Mouse (Mus musculus): ENCODE measurements around the gene Foxi2. TPM values are rescaled to one million over a fixed set of nuclear protein-coding genes. Genes with fewer than 3 reads are reported as not detected.

Foxi2 gene
- total RNA-seq (2014; rRNA removed) = 0.21 TPM in 1 of 2 replicates, not detected in the other
- polyA plus RNA-seq (2015; fragmentation: Nextera tagmentation; extraction: Ambion mirVana) = 0.06 TPM in 1 of 2 replicates, not detected in the other

DNA sequence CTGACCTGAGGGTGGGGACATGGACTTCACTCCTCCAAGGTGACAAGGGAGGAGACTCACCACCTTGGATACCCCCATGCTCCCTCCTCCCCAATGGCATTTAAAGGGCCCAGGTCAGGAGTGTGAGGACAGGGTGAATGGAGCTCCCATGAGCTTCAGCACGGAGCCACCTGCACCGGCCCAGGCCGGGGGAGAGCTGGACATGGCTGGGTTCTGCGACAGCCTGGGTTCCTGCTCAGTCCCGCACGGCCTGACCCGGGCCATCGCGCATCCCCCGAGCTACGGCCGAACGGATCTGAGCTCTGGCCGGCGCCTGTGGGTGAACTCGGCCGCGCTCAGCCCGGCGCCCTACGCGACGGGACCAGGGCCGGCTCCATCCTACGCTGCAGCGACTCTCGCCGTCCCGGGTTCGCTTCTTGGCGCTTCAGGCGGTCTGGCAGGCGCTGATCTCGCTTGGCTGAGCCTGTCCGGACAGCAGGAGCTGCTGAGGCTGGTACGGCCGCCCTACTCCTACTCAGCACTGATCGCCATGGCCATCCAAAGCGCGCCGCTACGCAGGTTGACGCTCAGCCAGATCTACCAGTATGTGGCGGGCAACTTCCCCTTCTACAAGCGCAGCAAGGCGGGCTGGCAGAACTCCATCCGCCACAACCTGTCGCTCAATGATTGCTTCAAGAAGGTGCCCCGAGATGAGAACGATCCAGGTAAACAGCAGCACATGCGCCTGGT, at the start of gene Foxi2:
TSS of gene Foxi2 (plus strand) at position 72 of the 729 bp plus-strand sequence.
- H3K36me3 ChIP-seq (ENCODE audit: insufficient read depth, low read length) = no peaks in the 10 kb centered on the region
- peaks cover 19% of the 10 kb centered on the region for H3K27me3 ChIP-seq (ENCODE audit: insufficient read depth, low read length)
- WGBS = 4% methylated on average over 51 of the region's 51 CpGs
- ATAC-seq (no peak), DNase-seq (ENCODE audit: low spot score) (peak; percentile 43)
- H3K4me3 ChIP-seq (ENCODE audit: low read length) = peak within 1 kb of the TSS; percentile 30
- TF ChIP-seq CTCF (IDR thresholded peaks at IDR 0.05; ENCODE audit: low read depth) = no peak
- H3K9ac ChIP-seq (replicated peaks; ENCODE audit: low read length) = no peak within 1 kb of the TSS; the same call in 1 of the 2 replicates
- no peaks in the 10 kb centered on the region for H3K9me3 ChIP-seq (ENCODE audit: low read length)
- H3K27ac ChIP-seq = no peak within 1 kb of the TSS
- peak within 1 kb of the TSS; percentile 59 for H3K4me2 ChIP-seq (ENCODE audit: low read depth, low read length)
- peaks cover 9% of the 10 kb centered on the region; the same call in 1 of the 2 replicates for H3K4me1 ChIP-seq (ENCODE audit: insufficient read depth, low read length)

DNA sequence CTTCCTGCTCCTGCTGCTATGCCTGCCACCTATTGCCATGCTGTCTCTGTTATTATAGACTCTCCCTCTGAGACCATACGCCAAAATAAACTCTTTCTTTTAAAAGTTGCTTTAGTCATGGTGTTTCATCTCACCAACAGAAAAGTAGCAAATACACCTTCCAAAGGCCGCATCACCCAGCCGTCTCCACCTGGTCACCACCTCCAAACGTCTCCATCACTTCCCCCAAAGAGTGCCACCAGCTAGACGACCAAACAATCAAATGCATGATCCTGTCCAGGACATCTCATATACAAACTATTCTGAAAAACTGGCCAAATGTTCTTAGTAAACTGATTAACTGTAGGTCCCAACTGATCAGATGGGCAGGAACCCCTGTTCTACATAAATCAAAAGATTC, 45.5 kb upstream of the Foxi2 start:
- Histone ChIP-seq H3K9ac (replicated peaks; ENCODE audit: low read length) (no peak overlapping the region), H3K27me3 (ENCODE audit: insufficient read depth, low read length) (no peaks in the 10 kb centered on the region), H3K4me1 (ENCODE audit: insufficient read depth, low read length) (no peaks in the 10 kb centered on the region), H3K27ac (no peak overlapping the region), H3K4me3 (ENCODE audit: low read length) (no peak overlapping the region), H3K9me3 (ENCODE audit: low read length) (no peaks in the 10 kb centered on the region), H3K4me2 (ENCODE audit: low read depth, low read length) (no peak overlapping the region), H3K36me3 (ENCODE audit: insufficient read depth, low read length) (no peaks in the 10 kb centered on the region)
- ATAC-seq (no peak), DNase-seq (ENCODE audit: low spot score) (no peak)
- TF ChIP-seq CTCF (IDR thresholded peaks at IDR 0.05; ENCODE audit: low read depth) = no peak
- 92% methylated on average over 5 of the region's 5 CpGs for WGBS

DNA sequence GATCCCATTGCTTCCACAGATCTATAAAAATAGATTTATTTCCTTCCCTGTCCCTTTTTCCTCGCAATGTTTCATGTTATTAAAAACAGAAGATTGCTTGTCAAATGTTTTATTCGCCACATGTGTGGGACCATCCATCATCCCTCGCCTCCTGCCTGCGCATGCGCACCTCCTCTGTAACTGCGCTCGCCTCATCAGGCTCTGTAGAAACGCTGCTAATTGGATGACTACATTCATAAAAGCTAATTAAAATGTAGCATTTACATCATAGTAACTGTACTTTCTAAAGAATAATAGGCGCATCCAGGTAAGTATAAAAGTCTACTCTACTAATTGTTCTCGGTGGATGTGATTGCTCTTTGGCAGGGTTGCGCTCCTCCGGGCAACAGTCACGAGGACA, 34.1 kb upstream of the Foxi2 start:
- WGBS = 70% methylated on average over 13 of the region's 13 CpGs
- Histone ChIP-seq H3K27ac (no peak overlapping the region), H3K4me2 (ENCODE audit: low read depth, low read length) (0 out of 2 replicates have a peak overlapping the region, but pooled peaks have one; percentile 3)

DNA sequence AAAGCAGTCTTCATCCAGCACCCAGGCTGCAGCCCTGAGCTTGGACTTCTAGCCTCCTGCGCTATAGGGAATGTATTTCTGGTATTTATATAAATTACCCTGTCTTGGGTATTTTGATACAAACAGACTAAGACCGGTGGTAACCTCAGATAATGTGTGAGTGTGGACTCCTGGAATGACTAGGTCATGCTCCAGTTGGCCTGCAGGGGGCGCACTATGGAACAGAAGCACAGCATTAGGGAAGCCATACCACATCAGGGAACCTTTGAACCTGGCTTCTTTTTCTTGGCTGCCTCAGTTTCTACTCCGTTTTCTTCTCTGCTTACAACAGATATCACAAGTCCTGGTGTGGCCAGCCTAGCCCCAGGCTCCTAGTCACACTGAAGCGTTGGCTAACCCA, 33.2 kb upstream of the Foxi2 start:
- Histone ChIP-seq H3K4me3 (ENCODE audit: low read length) (no peak overlapping the region), H3K27me3 (ENCODE audit: insufficient read depth, low read length) (no peaks in the 10 kb centered on the region), H3K4me1 (ENCODE audit: insufficient read depth, low read length) (no peaks in the 10 kb centered on the region), H3K27ac (no peak overlapping the region), H3K4me2 (ENCODE audit: low read depth, low read length) (no peak overlapping the region), H3K9me3 (ENCODE audit: low read length) (no peaks in the 10 kb centered on the region), H3K36me3 (ENCODE audit: insufficient read depth, low read length) (no peaks in the 10 kb centered on the region), H3K9ac (replicated peaks; ENCODE audit: low read length) (no peak overlapping the region)
- peak; percentile 52 for TF ChIP-seq CTCF (IDR thresholded peaks at IDR 0.05; ENCODE audit: low read depth)
- 74% methylated on average over 5 of the region's 5 CpGs for WGBS
- no peak for ATAC-seq
- no peak for DNase-seq (ENCODE audit: low spot score)

More for the DNA sequence above, 34.1 kb upstream of the Foxi2 start:
- no peak for ATAC-seq
- peak; percentile 33 for DNase-seq (ENCODE audit: low spot score)
- Histone ChIP-seq H3K4me1 (ENCODE audit: insufficient read depth, low read length) (no peaks in the 10 kb centered on the region), H3K9me3 (ENCODE audit: low read length) (no peaks in the 10 kb centered on the region), H3K27me3 (ENCODE audit: insufficient read depth, low read length) (no peaks in the 10 kb centered on the region), H3K4me3 (ENCODE audit: low read length) (no peak overlapping the region), H3K9ac (replicated peaks; ENCODE audit: low read length) (no peak overlapping the region), H3K36me3 (ENCODE audit: insufficient read depth, low read length) (no peaks in the 10 kb centered on the region)
- no peak for TF ChIP-seq CTCF (IDR thresholded peaks at IDR 0.05; ENCODE audit: low read depth)

DNA sequence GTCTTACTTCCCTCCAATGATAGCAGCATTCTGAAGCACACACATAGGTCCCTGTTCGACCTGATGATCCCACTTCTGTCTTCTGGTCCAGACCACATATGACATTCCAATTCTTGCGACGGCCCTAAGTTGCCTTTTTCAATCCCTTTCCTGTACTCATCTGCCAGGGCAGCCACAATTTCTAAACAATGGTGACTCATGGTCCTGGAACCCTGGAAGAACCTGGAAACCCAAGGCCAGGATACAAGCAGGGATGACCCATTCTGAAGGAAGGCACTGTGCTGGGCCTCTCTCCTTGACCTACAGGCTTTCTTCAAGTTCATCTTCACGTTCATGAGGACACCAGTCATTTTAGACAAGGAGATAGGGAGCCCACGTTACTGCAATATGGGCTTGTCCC, 31.8 kb upstream of the Foxi2 start:
- Histone ChIP-seq H3K9me3 (ENCODE audit: low read length) (no peaks in the 10 kb centered on the region), H3K4me2 (ENCODE audit: low read depth, low read length) (no peak overlapping the region), H3K27me3 (ENCODE audit: insufficient read depth, low read length) (no peaks in the 10 kb centered on the region), H3K4me1 (ENCODE audit: insufficient read depth, low read length) (no peaks in the 10 kb centered on the region), H3K9ac (replicated peaks; ENCODE audit: low read length) (no peak overlapping the region), H3K4me3 (ENCODE audit: low read length) (no peak overlapping the region), H3K36me3 (ENCODE audit: insufficient read depth, low read length) (no peaks in the 10 kb centered on the region), H3K27ac (no peak overlapping the region)
- no peak for TF ChIP-seq CTCF (IDR thresholded peaks at IDR 0.05; ENCODE audit: low read depth)
- 96% methylated on average over 5 of the region's 5 CpGs for WGBS
- no peak for DNase-seq (ENCODE audit: low spot score)
- no peak for ATAC-seq

DNA sequence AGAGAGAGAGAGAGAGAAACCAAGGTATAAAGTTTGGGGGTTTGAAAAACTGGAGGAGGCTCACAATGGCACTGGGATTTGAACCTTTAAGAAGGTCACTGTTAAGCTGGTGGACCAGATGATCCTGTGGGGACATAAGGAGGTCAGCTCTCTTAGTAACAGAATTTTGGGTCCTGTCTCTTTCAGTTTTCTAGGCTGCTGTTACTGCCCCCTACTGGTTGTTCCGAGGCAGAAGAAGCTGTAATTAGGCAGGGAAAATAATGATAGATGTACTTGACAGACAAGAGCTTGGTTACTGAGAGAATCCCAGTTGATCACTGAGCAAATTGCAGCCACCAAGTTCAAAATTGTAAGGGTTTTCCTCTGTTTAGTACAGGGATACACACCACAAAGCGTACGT, 21.1 kb upstream of the Foxi2 start:
- no peak overlapping the region for H3K9ac ChIP-seq (replicated peaks; ENCODE audit: low read length)
- ATAC-seq (no peak), DNase-seq (ENCODE audit: low spot score) (no peak)
- H3K36me3 ChIP-seq (ENCODE audit: insufficient read depth, low read length) = no peaks in the 10 kb centered on the region
- H3K4me3 ChIP-seq (ENCODE audit: low read length) = no peak overlapping the region
- no peaks in the 10 kb centered on the region for H3K4me1 ChIP-seq (ENCODE audit: insufficient read depth, low read length)
- H3K27ac ChIP-seq = no peak overlapping the region
- peak; percentile 46 for TF ChIP-seq CTCF (IDR thresholded peaks at IDR 0.05; ENCODE audit: low read depth)
- WGBS = 67% methylated on average over 3 of the region's 3 CpGs
- no peaks in the 10 kb centered on the region for H3K27me3 ChIP-seq (ENCODE audit: insufficient read depth, low read length)
- H3K9me3 ChIP-seq (ENCODE audit: low read length) = no peaks in the 10 kb centered on the region
- H3K4me2 ChIP-seq (ENCODE audit: low read depth, low read length) = no peak overlapping the region

DNA sequence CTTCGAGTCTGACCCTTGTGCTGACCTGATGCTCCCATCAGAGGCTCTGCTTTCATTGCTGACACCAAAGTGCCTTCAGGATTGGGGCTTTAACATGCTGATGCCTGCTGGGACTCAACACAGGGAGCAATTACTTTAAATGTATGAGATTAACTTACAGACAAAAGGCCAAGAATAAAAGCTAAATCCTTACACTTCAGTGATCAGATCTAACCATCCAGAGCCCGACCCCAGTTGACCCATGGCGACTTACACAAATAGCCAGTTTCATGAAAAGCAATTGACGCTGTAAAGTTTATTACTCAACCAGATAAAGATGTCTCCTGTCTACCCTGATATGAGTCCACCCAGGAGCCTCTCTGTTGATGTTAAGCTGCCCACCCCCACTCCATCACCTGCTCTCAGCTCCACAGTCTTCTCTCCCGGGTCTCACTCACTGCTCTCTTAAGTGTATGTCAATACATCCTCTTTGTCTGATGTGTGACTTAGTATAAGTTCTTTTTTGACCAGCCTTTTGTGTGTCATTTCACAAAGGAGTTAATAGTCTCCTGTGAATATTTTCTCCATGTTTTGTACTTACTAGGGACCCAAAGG, 17.1 kb upstream of the Foxi2 start:
- DNase-seq (ENCODE audit: low spot score) (no peak), ATAC-seq (no peak)
- H3K9ac ChIP-seq (replicated peaks; ENCODE audit: low read length) = no peak overlapping the region
- no peaks in the 10 kb centered on the region for H3K27me3 ChIP-seq (ENCODE audit: insufficient read depth, low read length)
- no peaks in the 10 kb centered on the region for H3K9me3 ChIP-seq (ENCODE audit: low read length)
- no peak overlapping the region for H3K4me3 ChIP-seq (ENCODE audit: low read length)
- TF ChIP-seq CTCF (IDR thresholded peaks at IDR 0.05; ENCODE audit: low read depth) = no peak
- no peak overlapping the region for H3K4me2 ChIP-seq (ENCODE audit: low read depth, low read length)
- WGBS = 10% methylated on average over 5 of the region's 5 CpGs
- no peaks in the 10 kb centered on the region for H3K4me1 ChIP-seq (ENCODE audit: insufficient read depth, low read length)
- no peak overlapping the region for H3K27ac ChIP-seq
- H3K36me3 ChIP-seq (ENCODE audit: insufficient read depth, low read length) = no peaks in the 10 kb centered on the region

Measured in hindbrain, postnatal 0 days (tissue).